Mouse (Mus musculus) retina, postnatal 1 day (tissue): ENCODE results near the gene 0610009B22Rik.
A peak's percentile ranks its signal among the peaks of the same experiment; 100 is the strongest.

Experiments used
- DNase-seq: peaks from one replicate; pipeline ENCODE4 v3.0.0-alpha.2; 2012

Gene 0610009B22Rik

DNA sequence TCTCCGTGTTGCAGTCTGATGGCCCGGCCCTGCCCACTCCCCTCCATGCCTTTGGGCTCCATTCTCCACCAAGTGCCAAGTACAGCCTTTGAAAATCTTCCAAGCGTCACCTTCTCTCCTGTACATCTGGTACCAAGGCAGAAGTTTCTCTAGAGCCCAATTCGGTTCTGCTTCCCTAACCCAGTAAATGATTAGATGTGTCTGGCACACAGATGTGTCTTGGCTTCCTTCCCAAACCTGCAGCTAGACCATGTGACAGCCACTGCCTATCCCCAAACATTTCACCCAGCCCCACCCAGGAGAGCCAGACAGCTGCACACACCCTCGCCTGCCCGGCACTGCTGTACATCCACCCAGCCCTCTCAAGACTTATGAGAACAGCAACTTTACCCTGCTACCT, 30.0 kb downstream of the 0610009B22Rik start:
- DNase-seq: no peak

DNA sequence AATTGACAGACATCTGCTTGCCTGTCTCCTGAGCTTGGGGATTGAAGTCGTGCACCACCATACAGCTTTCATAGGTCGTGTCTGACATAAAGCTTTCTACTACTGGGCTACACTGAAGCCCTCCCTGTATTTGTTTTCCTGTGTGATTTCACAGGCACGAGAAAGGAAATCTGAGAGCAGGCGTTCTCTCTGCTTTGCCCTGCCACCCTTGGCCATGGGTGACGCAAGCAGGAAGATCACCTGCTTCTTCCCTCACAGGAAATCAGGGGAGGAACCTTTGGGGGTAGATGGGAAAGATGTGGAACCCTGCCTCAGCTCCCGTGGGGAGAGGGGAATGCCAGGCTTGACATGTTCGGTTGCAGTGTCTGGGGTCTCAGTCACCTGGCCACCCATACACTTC, 30.4 kb downstream of the 0610009B22Rik start:
- DNase-seq: no peak

DNA sequence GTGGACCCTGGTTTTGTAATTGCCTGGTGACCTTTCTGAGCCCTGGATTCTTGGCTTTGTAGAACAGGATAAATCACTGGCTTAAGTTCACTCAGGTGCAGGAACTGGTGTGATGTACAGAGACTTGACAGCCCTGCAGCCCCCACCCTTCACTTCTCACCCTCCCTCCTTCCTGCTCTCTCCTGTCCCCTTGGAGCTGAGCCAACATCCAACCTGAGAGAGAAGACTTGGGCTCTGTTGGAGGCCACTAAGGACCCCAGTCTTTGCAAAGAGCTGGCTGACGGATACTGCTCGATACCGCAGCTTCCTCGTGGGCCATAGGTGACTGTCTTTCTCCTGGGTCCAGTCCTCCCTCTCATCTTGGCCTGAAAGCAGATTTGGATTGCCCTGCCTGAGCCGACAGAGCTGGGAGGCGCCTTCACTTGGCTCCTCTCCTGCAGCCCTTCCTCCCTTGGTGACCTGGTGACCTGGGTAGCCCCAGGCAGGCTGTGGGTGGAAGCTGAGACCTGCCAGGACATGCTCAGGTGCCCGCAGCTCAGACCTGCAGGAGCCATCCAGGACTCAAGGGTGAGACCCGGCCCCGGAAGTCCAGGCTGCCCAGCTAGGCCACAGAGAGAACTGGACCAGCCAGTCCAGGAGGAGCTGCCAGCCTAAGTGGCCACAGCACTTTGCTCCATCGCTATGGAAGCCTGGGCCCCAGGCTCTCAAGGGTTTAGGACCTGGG, 31.7 kb downstream of the 0610009B22Rik start:
- no peak for DNase-seq

DNA sequence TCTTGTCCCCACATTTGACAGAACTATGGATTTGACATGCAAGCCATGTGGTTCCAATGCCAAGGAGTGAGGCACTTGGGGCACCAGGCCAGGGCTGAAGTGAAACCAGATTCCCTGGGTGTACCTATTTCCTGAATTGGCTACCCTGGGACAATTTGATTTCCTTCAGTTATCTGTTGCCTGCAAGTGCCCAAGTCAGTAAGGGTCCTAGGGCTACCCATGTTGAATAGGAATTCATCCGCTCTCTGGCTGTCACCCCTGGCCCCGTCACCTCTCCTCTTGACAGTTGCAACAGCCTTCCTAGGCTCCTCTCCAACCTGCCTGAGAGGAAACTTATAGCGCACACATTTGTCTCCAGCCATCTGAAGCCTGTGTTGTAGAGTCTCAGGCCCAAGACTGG, 33.8 kb downstream of the 0610009B22Rik start:
- DNase-seq: no peak

DNA sequence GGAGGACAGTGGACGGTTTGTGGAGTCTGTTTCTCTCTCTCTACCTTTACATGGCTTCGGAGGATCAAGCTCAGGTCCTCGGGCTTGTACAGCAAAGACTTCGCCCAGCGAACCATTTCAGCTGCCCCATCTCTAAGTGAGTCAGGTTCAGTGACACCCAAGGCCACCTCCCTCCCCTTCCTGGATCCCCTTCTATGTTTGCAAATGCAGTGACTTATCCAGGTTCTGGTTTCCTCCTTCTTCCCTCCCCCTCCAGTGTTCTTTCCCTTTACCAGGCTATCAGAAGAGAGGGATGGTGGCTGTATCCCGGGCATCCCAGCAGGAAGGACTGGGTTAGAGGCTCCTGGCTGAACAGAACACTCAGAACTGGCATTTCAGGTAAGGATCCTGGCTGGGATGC, 34.9 kb downstream of the 0610009B22Rik start:
- DNase-seq: no peak

DNA sequence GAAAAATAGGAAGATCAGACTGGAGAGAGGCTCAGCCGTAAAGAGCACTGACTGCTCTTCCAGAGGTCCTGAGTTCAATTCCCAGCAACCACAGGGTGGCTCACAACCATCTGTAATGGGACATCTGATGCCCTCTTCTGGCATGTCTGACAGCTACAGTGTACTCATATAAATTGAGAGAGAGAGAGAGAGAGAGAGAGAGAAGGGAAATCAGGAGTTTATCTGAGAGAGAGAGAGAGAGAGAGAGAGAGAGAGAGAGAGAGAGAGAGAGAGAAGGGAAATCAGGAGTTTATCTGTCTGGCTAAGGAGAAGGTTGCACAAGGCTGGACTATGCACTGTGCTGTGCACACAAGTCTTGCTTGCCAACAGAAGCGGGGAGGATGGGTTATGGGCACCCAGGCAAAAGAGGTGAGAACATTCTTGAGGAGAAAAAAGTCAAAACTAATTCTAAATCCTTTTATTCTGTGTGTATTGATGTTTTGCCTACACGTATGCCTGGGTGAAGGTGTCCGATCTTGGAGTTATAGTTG, 35.7 kb downstream of the 0610009B22Rik start:
- no peak for DNase-seq

DNA sequence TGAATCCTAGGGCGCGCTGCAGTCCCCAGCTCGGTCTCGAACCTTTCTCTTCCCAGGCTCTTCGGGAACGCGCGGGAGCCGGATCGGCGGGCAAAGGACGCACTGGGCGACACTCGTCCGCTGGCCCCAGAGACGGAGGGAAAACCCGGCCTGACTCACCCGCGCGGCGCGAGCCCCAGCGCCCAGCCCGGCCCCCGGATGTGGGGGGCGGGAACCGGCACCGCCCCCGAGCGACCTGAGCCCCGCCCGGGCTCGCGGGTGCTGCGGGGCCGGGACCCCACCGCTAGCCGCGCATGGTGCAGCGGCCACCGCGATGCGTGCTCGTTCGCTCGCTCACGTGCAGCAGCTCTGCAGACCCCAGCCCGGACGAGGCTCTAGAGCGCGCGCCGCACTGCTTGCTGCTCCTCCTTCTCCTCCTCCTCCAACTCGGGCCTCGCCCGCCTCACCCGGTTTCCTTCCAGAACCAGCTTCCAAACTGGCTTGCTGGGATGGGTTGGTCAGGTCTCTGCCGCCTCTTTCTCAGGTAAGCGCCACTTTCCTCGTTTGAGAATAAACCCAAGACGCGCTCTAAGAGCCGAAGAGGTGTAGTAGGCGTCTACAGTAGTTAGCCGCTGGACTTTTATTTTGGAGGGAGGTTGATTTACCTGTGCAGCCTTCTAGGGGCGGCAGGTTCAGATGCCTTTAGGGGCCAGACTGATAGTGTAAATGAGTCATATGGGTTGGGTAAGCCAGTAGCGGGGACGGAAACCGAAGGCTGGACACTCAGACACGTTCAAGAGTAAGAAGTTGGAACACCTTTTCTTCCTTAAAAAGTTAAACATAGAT, 37.8 kb downstream of the 0610009B22Rik start, which contains the start of the genes N4bp3 and D930048N14Rik:
Gene N4bp3 (minus strand): TSS at position 152 of the 825 bp plus-strand sequence.
Gene D930048N14Rik (plus strand): TSS at position 264 of the 825 bp plus-strand sequence.
- DNase-seq: peak; percentile 79

DNA sequence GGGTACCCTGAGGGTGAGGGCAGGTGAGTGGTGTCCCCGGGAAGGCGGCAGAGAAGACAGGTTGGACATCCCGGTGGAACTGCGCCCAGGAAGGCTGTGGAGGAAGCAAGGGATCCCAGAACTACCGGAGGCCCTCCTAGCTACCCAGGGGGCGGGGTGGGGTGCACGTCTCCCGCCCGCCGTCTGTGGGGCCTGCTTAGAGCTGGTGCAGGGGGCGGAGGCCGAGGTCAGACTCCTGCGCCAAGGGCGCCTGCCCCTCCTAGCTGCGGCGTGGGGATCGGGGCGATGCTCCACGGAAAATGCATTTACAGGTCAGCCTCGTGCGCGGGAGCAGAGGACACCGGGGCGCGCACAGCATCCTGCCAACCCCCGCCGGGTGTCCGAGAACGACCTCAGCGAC, 38.4 kb downstream of the 0610009B22Rik start:
- DNase-seq: no peak

DNA sequence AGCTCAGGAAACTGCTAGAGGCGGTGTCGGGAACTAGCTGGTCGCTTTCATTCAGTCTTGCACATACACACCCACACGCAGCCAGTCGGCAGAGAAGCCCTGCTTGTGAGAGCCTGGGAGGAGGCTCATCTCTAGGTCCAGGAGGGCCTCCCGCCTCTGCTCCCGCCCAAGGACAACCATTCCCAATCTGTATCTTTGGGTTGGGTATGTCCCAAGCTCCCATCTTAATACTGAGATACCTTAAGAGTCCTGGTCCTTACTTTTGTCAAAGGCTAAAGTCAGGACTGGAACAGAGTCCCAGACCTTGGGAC, 38.8 kb downstream of the 0610009B22Rik start:
- DNase-seq: peak; percentile 15

DNA sequence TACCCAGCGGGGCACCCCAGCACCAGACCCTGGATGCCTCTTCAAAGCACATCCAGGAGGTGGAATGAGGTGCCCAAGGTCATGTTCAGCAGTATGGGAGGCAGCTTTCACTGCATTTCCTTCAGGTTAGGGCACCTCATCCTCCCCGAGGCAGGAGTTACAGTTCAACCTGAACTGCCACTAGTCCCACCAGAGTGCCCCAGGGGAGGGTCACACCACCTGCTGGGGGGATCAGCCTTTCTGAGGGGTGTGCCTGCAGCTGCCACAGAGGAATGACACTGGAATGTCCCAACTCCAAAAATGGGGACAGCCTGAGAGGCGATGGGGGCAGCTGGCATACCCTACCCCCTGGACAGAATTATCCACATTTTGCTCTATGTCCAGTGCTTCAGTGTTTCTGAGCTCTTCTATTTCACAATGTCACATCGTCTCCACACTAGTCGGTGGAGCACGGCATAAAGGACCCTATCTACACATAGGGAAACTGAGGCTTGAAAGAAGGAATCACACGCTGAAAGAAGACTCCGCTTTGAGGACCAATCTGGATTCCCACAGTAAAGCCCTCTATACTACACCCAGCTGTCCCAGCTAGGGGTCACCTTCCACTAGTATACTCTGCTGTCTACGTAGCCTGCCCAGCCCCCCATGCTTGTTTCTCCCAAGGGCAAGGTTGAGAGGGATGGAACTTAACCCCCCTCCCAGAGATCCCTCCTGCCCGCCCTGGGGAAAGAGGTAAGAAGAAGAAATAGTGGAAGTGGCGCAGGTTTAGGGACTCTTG, 39.4 kb downstream of the 0610009B22Rik start:
- peak; percentile 26 for DNase-seq

DNA sequence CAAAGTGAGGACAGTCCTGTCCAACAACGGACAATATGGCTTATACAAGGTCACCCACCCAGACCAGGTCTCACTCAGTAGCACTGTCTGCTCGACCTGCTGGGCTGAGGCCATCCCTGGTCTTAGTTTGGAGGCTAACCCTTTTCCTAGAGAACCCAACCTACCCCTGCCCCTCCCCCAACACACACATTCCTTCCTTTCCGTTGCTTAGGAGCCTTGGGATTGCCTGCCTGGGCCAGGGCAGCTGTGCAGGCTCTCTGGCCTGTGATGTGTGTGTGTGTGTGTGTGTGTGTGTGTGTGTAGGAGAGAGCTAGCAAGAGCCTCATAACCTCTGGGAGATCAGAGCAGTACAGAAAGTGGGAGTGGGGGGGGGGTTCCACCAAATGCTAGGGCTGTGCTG, 40.1 kb downstream of the 0610009B22Rik start:
- DNase-seq: peak; percentile 49

DNA sequence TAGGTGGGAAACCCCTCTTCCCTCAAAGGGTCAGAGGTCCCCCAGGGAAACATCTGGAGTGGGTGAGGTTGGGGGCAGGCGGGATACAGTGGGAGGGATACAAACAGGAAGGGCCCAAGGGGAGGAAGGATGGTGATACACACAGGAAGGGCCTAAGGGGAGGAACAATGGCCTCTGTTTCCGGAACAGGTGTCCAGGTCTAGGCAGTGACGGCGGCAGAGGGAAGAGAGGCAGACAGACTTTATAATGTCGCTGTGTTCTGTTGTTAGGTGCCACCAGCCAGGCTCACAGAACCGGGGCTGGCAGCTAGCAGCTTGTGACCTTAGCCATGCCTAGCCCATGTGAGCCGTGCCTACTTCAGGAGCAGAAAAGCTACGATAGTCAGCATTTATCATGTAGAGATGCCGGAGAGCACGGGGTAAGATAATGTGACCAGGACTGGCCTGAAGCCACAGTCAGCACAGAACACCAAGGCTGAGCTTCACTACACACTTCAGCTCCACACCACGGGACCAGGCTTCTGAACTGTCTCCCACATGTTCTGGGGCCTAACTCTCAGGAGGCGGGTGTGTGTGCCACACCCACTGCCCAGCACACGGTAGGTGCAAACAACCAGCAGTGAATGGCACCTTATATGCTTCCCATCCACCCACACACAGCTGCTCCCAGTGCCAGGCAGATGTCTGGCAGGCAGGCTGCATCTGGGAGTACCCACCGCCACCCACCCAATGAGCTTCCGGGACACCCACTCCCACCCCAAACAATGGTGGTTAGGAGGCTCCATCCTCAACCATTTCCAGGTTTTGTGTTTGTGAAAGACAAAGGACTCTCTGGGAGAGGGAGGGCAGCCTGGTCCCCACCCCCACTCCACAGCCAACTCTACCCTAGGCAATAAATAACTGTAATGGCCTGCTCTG, 41.7 kb downstream of the 0610009B22Rik start:
- no peak for DNase-seq

DNA sequence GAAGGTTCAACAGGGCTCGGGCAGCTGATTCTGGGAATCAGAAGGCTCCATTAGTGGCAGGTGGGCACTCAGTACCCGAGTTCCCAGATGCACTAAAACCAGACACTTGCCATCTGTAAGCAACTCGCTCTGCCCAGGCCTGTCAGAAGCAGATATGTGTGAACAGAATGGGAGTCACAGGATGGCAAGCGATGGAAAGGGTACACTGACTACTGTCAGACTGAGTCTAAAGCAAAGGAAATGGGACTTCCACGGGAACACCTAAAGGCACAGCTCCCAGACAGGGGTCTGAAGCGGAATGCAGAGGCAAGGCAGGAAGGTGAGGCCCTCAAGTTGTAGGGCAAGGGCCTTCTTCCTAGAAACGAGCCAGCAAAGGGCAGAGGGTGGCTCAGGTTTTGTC, 42.4 kb downstream of the 0610009B22Rik start:
- DNase-seq: no peak

DNA sequence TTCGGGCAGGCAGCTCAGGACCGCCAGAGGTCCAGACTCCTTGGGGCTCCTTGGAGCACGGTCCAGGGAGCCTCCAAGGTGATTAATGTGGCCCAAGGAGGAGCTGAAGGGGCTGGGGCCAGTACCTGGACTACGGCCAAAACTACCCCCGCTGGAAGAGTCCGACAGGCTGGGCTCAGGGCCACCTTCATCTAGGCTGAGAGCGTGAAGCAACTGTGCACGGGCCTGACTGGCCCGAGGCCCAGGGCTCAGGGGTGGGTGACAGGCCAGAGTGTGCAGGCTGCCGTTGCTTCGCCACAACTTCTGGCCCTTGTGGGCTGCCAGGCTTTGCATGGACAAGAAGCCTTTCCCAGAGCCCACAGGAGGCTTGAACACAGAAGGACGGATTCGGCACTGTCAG, 43.4 kb downstream of the 0610009B22Rik start:
- no peak for DNase-seq

DNA sequence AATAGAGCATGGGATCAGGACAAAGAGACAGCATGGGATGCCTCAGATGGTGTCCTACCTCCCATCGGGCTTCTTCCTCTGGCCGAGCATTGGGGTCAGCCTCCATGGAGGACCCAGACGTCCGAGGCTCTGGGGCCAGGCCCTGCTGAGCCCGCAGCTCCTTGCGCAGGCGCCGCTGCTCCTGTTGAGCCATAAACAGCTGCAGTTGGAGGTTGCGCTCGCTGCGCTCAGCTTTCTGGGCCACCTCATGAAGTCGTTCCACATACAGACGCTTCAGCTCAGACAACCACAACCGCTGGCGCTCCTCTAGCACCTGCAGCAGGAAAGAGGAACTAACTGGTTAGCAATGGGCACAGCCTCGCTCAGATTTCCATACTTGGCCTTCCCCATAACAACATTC, 44.5 kb downstream of the 0610009B22Rik start:
- no peak for DNase-seq

DNA sequence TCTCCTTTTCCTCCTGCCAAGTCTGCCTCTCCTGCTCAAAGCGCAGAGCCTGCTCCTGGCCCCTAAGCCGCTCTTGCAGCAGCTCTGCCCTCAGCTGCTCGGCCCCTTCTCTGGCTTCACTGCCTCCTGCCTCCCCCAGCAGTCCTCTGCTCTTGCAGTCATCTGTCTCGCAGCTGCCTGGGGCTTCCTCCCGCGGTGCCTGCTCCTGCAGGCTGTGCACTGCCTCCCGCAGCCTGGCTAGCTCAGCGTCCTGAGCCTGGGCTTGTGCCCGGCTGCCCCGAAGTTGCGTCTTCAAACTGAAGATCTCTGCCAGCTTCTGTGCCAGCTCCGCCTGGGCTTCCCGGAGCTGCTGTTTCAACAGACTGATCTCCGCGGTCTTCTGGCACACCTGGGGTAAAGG, 44.9 kb downstream of the 0610009B22Rik start:
- no peak for DNase-seq

DNA sequence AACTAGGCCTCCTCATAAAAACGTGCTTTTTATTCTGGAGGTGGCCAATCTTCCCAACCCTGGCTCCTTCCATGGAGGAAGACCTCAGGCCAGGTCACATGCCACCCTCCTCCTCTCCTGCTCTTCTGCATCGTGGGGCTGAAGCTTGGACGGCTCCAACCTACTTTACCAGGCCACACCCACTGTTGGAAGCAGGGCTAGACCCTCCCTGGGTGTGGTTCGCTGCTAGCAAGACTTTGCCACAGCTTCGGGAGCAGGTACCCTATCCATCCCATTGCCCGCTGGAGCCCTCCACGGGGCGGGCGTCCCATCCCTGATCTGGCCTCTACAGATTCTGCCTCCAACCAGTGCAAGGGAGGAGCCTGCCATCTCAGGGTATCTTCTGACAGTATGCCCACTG, 45.5 kb downstream of the 0610009B22Rik start:
- no peak for DNase-seq

DNA sequence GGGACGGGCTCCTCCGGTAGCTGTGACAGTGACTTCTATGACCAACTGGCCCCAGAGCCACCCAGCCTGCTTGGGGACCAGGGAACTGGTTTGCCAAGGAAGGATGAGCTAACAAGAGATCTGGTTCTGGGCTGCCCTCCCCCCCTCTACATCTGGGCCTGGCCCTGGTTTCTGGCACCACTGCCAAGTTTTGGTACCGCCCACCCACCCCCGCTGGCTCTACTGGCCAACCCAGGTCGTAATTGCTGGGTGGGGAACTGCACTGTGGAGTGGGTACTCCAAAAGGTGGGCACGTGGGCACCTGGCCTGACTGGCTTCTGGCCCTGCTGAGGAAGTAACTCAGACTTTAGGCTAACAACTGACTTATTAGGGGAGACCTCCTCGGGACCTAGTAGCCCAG, 47.9 kb downstream of the 0610009B22Rik start:
- DNase-seq: no peak

DNA sequence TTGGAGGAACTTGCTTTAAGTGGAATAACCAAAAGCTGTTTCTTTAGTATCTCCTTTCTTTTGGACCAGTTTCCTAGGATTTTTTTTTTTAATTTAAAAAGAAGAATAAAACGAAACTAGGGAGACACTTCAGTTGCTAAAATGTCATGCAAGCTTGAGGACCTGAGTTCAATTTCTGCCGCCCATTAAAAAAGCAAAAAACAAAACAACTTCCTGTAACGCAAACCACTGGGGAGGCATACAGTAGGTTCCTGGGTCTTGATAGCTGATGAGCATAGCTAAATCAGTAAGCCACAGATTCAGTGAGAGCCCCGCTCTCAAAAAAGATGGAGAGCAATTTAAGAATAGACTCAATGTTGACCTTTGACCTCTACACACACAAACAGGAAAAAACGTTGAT, 50.2 kb downstream of the 0610009B22Rik start:
- DNase-seq: no peak

DNA sequence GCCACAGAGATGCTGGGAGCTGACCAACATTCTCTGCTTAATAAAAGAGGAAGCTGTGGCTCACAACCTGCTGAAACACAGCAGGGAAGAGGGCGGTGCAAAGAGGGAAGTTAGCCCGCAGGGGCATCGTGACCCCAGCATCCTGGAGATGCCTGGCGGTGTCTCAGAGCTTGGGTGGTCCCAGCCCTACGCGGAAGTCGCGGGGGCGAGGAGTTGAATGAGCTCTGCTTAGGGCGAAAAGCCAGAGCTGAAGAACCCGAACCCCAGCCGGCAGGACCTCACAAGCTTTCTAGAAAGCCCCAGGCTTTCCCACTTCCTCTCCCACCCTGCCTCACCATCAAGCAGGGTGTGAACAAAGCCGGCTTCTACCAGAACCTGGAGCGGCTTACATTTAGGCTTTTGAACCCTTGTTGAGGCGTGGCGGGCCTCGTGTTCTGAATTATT, 50.7 kb downstream of the 0610009B22Rik start:
- peak; percentile 37 for DNase-seq

DNA sequence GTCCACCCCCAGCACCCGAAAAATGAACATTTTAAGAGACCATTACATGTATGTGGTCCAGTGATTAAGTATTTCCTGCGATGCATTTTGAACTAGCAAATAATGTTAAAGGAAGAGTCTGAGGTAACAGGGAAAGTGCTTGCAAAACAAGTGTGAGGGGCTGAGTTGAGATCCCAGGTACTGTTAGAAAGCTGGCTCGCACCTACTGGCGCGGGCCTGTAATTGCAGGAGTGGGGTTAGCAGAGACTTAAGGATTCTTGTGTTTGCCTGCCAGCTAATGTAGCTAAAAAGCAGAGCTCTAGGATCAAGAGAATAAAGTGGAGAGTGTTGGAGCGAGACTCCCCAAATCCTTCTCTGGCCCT, 52.4 kb downstream of the 0610009B22Rik start:
- DNase-seq: peak; percentile 81
